Mouse (Mus musculus) midbrain, embryonic 12.5 days (tissue): ENCODE data around the gene Otud7b. TPM values are rescaled to one million over a fixed set of nuclear protein-coding genes. Genes with fewer than 3 reads are reported as not detected.
A peak's percentile ranks its signal among the peaks of the same experiment; 100 is the strongest.

Source experiments
- ATAC-seq: fragments of 200-750 bp; cut with Nextera tagmentation; 2 replicates; pipeline ENCODE4 v1.8.0; 2017; ENCODE audit warnings: low read depth, moderate TSS enrichment, moderate library complexity; ENCODE audit not compliant: low FRiP score
- H3K27ac ChIP-seq: fragments of 300-500 bp; sonication (generic); replicated peaks from 2 replicates; pipeline ENCODE4 v1.5.1; 2016; ENCODE audit warnings: mild to moderate bottlenecking
- H3K27me3 ChIP-seq: fragments of 300-500 bp; sonication (generic); 2 replicates; pipeline ENCODE4 v1.6.1; 2016; ENCODE audit warnings: mild to moderate bottlenecking
- H3K36me3 ChIP-seq: fragments of 300-500 bp; sonication (generic); 2 replicates; pipeline ENCODE4 v1.6.1; 2016
- H3K4me1 ChIP-seq: fragments of 300-500 bp; sonication (generic); 2 replicates; pipeline ENCODE4 v1.6.1; 2016
- H3K4me2 ChIP-seq: fragments of 300-500 bp; sonication (generic); replicated peaks from 2 replicates; pipeline ENCODE4 v1.6.1; 2016; ENCODE audit warnings: mild to moderate bottlenecking, moderate library complexity
- H3K4me3 ChIP-seq: fragments of 300-500 bp; sonication (generic); 2 replicates; pipeline ENCODE4 v1.5.1; 2016; ENCODE audit warnings: mild to moderate bottlenecking
- H3K9ac ChIP-seq: fragments of 300-500 bp; sonication (generic); replicated peaks from 2 replicates; pipeline ENCODE4 v1.6.1; 2016; ENCODE audit warnings: mild to moderate bottlenecking, moderate library complexity
- H3K9me3 ChIP-seq: fragments of 300-500 bp; sonication (generic); 2 replicates; pipeline ENCODE4 v1.6.1; 2016; ENCODE audit warnings: mild to moderate bottlenecking
- WGBS: fragments of 180-500 bp; shearing (Covaris S2); methylation state at CpG from one replicate; pipeline ENCODE4 v1.1.7; 2016; 5-methylcytosine and 5-hydroxymethylcytosine counted together
- polyA plus RNA-seq: library from polyadenylated mRNA; unstranded; fragments of >200 nt; fragmentation: Nextera tagmentation; extraction: Ambion mirVana; gene quantifications from 2 replicates; pipeline ENCODE4 v1.2.1, GENCODE M21; 2016

The Otud7b gene
- 16.2 and 19.1 TPM in 2 replicates for polyA plus RNA-seq

DNA sequence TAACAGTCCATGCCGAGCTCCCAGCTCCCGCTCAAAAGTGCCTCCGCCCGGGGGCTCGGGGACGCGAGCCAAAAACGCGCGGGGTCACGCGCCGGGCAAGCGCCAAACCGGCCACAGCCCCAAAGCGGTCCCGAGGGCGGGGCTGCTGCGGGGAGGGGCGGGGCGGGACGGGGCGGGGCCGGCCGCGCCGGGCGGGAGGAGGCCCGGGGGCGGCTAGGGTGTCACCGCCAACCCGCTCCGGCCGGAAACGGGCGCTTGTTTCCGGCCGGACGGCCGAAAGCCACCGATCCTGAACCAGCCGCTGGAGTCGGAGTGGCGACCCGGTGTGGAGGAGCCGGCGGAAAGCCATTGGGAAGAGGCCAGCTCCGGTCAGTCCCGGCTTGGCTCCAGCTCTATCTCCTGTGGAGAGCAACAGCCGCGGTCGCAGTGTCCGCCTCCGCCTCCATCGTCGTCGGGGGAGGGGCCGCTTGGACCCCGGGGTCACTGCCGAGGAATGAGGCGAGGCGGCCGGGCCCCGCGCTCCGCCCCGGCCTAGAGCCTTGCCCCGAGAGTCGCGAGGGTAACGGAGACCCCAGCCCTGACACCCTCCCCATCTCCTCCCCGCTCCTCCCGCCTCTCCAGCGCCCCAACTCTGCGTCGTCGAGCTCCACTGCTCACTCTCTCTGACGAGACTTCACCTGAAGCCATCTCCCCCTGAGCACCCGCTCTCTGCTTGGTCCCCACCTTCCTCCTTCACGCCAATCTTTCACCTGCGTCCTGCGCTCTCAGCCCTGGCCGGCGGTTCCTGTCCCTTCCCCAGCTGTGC lies at the start of gene Otud7b:
Otud7b (plus strand) TSS at position 267 of the 805 bp plus-strand sequence.
- Histone ChIP-seq H3K9me3 (no peaks in the 10 kb centered on the region), H3K4me1 (peaks cover 16% of the 10 kb centered on the region), H3K27me3 (no peaks in the 10 kb centered on the region), H3K27ac (peak within 1 kb of the TSS; percentile 76), H3K4me3 (peak within 1 kb of the TSS; percentile 80), H3K4me2 (peak within 1 kb of the TSS; percentile 92), H3K9ac (peak within 1 kb of the TSS; percentile 84), H3K36me3 (no peaks in the 10 kb centered on the region)
- ATAC-seq: peak; percentile 87
- under 1% methylated on average over 81 of the region's 84 CpGs for WGBS

DNA sequence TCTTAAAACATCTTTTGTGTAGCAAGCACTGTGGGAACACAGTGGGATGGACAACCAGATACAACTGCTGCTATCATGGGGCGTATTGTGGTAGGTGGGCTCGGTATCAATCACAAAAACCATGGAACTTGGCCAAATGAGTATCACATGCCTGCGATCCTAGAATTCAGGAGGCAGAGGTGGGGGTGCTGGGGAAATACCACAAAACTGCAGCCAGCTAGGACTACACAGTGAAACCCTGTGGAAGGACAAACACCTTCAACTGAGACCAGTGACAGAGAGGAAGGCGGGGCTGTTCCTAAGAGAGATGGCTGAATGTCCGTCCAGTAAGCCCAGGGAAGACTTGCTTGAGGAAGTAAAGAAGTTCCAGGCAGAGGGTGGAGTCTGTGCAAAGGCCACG lies 49.0 kb upstream of the Otud7b start:
- Histone ChIP-seq H3K27ac (no peak overlapping the region), H3K4me3 (no peak overlapping the region), H3K4me1 (peaks cover 10% of the 10 kb centered on the region), H3K4me2 (no peak overlapping the region), H3K36me3 (peaks cover 14% of the 10 kb centered on the region; the same call in 1 of the 2 replicates), H3K9ac (no peak overlapping the region), H3K27me3 (no peaks in the 10 kb centered on the region), H3K9me3 (no peaks in the 10 kb centered on the region)
- no peak for ATAC-seq
- WGBS: 89% methylated on average over 6 of the region's 6 CpGs

- no peak overlapping the region for H3K27ac ChIP-seq
- no peak overlapping the region for H3K4me2 ChIP-seq
- H3K9me3 ChIP-seq: no peaks in the 10 kb centered on the region
- H3K27me3 ChIP-seq: no peaks in the 10 kb centered on the region
- 92% methylated on average over 4 of the region's 4 CpGs for WGBS
- no peak overlapping the region for H3K4me3 ChIP-seq
- H3K4me1 ChIP-seq: peaks cover 10% of the 10 kb centered on the region
- H3K9ac ChIP-seq: no peak overlapping the region
- ATAC-seq: no peak
- H3K36me3 ChIP-seq: peaks cover 14% of the 10 kb centered on the region; the same call in 1 of the 2 replicates
Observed at GRCm38 (mm10) chr3:96056031-96056430, 48.3 kb upstream of the Otud7b start.

DNA sequence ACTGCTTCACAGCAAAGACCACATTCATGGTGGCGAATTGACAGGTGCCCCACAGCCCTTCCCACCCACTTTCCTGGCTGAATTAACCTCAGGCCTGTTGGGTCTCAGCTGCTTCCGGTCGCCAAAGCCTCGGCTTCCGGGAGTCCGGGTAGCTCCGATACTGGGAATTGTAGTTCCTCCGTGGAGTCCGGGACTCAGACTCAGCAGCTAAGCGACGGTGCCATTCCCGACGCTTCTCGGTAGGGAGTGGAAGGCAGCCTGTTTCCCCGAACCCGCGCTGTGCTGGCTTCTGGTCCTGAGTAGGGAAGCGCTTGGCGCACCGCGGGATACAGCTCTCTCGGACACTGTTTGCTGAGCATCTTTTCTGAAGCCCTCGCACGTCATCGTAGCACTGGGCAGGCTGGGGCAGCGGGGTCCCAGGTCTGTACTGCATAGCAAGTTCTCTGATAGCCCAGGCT lies 46.6 kb upstream of the Otud7b start:
- Histone ChIP-seq H3K4me3 (peak overlapping the region; percentile 58), H3K36me3 (peaks cover 14% of the 10 kb centered on the region; the same call in 1 of the 2 replicates), H3K9me3 (no peaks in the 10 kb centered on the region), H3K27ac (peak overlapping the region; percentile 91), H3K9ac (peak overlapping the region; percentile 68), H3K27me3 (no peaks in the 10 kb centered on the region), H3K4me1 (peaks cover 10% of the 10 kb centered on the region), H3K4me2 (peak overlapping the region; percentile 77)
- peak; percentile 95 for ATAC-seq
- 0% methylated on average over 26 of the region's 26 CpGs for WGBS

- peak within 1 kb of the TSS; percentile 91 for H3K27ac ChIP-seq
- peak within 1 kb of the TSS; percentile 68 for H3K9ac ChIP-seq
- peaks cover 10% of the 10 kb centered on the region for H3K4me1 ChIP-seq
- 2% methylated on average over 18 of the region's 18 CpGs for WGBS
- H3K36me3 ChIP-seq: peaks cover 14% of the 10 kb centered on the region; the same call in 1 of the 2 replicates
- H3K9me3 ChIP-seq: no peaks in the 10 kb centered on the region
- H3K4me2 ChIP-seq: peak within 1 kb of the TSS; percentile 77
- H3K4me3 ChIP-seq: peak within 1 kb of the TSS; percentile 58
- no peaks in the 10 kb centered on the region for H3K27me3 ChIP-seq
- peak; percentile 81 for ATAC-seq
Observed at GRCm38 (mm10) chr3:96058231-96058896, 46.0 kb upstream of the Otud7b start, which contains the start of gene Vps45. TSS of gene Vps45 (minus strand) at chr3:96058466.

DNA sequence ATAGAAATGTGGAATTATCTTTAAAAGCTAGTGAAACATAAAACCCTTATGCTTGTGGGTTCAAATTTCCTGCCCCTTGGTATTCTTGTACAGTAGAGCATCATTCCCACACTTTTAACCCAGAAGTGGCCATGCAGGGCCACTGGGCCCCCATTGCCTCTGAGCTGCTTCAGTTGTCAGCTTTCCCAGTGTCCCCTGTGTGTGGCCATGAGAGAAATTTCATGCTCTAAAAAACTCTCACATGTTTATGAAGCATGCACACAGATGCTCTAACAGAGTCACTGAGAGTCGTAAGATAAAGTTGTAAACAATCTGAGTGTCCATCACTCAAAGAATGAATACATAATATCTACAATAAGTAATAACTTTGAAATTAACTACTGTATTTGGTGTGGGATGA lies 44.2 kb upstream of the Otud7b start:
- Histone ChIP-seq H3K4me3 (no peak overlapping the region), H3K27ac (no peak overlapping the region), H3K27me3 (no peaks in the 10 kb centered on the region), H3K9ac (no peak overlapping the region), H3K9me3 (no peaks in the 10 kb centered on the region), H3K36me3 (peaks cover 7% of the 10 kb centered on the region; the same call in 1 of the 2 replicates), H3K4me2 (no peak overlapping the region), H3K4me1 (peaks cover 10% of the 10 kb centered on the region)
- ATAC-seq: no peak
- 85% methylated on average over 1 of the region's 1 CpGs for WGBS

DNA sequence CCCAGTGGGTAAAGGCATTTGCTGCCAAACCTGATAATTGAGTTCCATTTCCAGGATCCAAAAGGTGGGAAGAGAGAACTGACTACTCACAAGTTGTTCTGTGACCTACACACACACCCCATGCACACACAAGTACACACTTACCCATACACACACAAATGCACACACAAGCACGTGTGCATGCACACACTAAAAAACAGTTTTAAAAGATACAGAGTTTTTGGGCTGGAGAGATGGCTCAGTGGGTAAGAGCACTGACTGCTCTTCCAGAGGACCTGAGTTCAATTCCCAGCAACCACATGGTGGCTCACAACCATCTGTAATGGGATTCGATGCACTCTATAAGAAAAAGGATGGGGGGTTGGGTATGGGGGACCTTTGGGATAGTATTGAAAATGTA lies 41.0 kb upstream of the Otud7b start:
- no peaks in the 10 kb centered on the region for H3K9me3 ChIP-seq
- H3K27me3 ChIP-seq: no peaks in the 10 kb centered on the region
- no peak overlapping the region for H3K4me2 ChIP-seq
- no peak overlapping the region for H3K9ac ChIP-seq
- WGBS: 78% methylated on average over 2 of the region's 2 CpGs
- no peak for ATAC-seq
- peaks cover 3% of the 10 kb centered on the region; the same call in 1 of the 2 replicates for H3K4me1 ChIP-seq
- H3K36me3 ChIP-seq: no peaks in the 10 kb centered on the region
- no peak overlapping the region for H3K27ac ChIP-seq
- no peak overlapping the region for H3K4me3 ChIP-seq

DNA sequence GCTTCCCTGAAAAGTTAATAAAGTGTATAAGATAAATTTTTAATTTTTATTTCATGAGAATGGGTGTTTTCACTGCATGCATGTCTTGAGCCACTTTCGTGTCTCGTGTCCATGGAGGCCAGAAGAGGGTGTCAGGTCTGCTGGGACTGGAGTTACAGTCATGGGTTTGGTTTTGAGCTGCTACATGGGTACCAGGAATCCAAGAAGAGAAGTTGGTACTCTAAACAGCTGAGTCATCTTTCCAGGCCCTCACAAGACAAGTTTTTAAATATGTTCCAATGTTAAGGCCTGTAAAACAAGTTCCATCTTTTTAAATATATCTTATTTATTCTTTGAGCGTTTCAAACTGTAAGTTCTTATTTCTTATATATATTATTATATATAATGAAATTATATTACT lies 40.1 kb upstream of the Otud7b start:
- Histone ChIP-seq H3K4me2 (no peak overlapping the region), H3K27ac (no peak overlapping the region), H3K27me3 (no peaks in the 10 kb centered on the region), H3K36me3 (no peaks in the 10 kb centered on the region), H3K9me3 (no peaks in the 10 kb centered on the region), H3K4me1 (no peaks in the 10 kb centered on the region), H3K9ac (no peak overlapping the region), H3K4me3 (no peak overlapping the region)
- no peak for ATAC-seq
- WGBS: 86% methylated on average over 3 of the region's 3 CpGs

- no peak overlapping the region for H3K27ac ChIP-seq
- H3K4me2 ChIP-seq: no peak overlapping the region
- H3K9me3 ChIP-seq: no peaks in the 10 kb centered on the region
- no peak overlapping the region for H3K4me3 ChIP-seq
- H3K9ac ChIP-seq: no peak overlapping the region
- no peaks in the 10 kb centered on the region for H3K27me3 ChIP-seq
- ATAC-seq: no peak
- WGBS: 49% methylated on average over 4 of the region's 4 CpGs
- H3K4me1 ChIP-seq: no peaks in the 10 kb centered on the region
- no peaks in the 10 kb centered on the region for H3K36me3 ChIP-seq
Observed at GRCm38 (mm10) chr3:96065147-96065546, 39.2 kb upstream of the Otud7b start.

DNA sequence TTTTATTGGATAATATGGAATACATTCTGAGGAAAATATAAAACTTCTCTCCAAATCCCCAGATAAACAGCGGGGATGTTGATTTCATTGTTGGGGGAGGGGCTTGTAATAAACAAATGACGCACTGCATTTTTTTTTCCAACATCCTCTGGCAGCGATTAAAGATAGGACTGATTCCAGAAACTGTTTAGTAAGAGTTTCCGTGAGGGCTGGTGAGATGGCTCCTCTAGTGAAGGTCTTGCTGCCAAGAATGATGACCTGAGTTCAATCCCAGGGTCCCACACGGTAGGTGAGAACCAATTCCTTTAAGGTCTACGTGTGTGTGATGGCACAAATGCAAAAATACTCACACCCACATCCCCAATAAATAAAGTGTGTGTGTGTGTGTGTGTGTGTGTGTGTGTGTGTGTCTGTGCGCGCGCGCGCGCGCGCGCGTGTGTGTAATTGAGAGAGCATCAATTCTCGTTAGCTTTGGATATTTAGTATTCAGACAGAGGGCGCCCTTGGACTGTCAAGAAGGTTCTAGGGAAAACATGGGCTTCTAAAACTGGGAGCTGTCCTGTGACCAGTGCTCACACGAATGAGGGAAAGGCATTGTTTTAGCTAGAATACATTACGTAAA lies 38.5 kb upstream of the Otud7b start:
- no peaks in the 10 kb centered on the region for H3K27me3 ChIP-seq
- H3K9ac ChIP-seq: no peak overlapping the region
- H3K9me3 ChIP-seq: no peaks in the 10 kb centered on the region
- H3K36me3 ChIP-seq: no peaks in the 10 kb centered on the region
- no peak overlapping the region for H3K4me3 ChIP-seq
- no peak for ATAC-seq
- no peak overlapping the region for H3K4me2 ChIP-seq
- H3K4me1 ChIP-seq: no peaks in the 10 kb centered on the region
- 49% methylated on average over 20 of the region's 20 CpGs for WGBS
- no peak overlapping the region for H3K27ac ChIP-seq

DNA sequence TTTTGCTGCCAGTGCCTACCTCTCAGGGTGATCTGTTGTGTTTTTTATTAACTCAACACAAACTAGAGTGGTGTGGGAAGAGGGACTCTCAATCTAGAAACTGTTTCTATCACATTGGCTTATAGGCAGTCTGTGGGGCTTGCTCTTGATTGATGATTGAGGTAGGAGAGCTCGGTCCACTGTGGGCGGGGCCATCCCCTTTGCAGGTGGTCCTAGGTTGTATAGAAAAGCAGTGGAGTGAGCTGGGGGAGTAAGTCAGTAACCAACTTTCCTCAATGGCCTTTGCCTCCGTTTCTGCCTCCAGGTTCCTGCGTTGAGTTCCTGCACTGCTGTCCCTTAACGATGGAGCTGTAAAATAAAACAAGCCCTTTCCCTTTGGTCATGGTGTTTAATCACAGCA lies 37.6 kb upstream of the Otud7b start:
- Histone ChIP-seq H3K4me3 (no peak overlapping the region), H3K27ac (no peak overlapping the region), H3K4me1 (no peaks in the 10 kb centered on the region), H3K36me3 (no peaks in the 10 kb centered on the region), H3K9me3 (no peaks in the 10 kb centered on the region), H3K27me3 (no peaks in the 10 kb centered on the region), H3K4me2 (no peak overlapping the region), H3K9ac (no peak overlapping the region)
- ATAC-seq: no peak
- 94% methylated on average over 5 of the region's 5 CpGs for WGBS

- H3K4me3 ChIP-seq: no peak overlapping the region
- H3K4me1 ChIP-seq: no peaks in the 10 kb centered on the region
- no peaks in the 10 kb centered on the region for H3K27me3 ChIP-seq
- H3K27ac ChIP-seq: no peak overlapping the region
- no peak overlapping the region for H3K4me2 ChIP-seq
- no peak overlapping the region for H3K9ac ChIP-seq
- 90% methylated on average over 6 of the region's 6 CpGs for WGBS
- ATAC-seq: no peak
- H3K36me3 ChIP-seq: no peaks in the 10 kb centered on the region
- H3K9me3 ChIP-seq: no peaks in the 10 kb centered on the region
Observed at GRCm38 (mm10) chr3:96069046-96069445, 35.3 kb upstream of the Otud7b start.
